Mouse (Mus musculus) ovary, postnatal 10 days (tissue): Measurements from ENCODE around the gene H2afx.
"Not testable (repeated sequence)": the region's sequence is repeated elsewhere in the genome, so short reads cannot be mapped to it uniquely, and the experiment has no call there.

Experiments used
- DNase-seq: peaks from one replicate; pipeline ENCODE4 v3.0.0; 2022; ENCODE audit warnings: low spot score

H2afx gene

GRCm38 (mm10) chr9:44334396-44335330, at the start of gene H2afx:
Gene H2afx (plus strand): TSS chr9:44334694.
- peak; percentile 98 for DNase-seq

- no peak for DNase-seq
Measured at GRCm38 (mm10) chr9:44286256-44286850, 48.1 kb upstream of the H2afx start.

- no peak for DNase-seq
Measured at GRCm38 (mm10) chr9:44287003-44287400, 47.5 kb upstream of the H2afx start.

GRCm38 (mm10) chr9:44287401-44288075, 47.0 kb upstream of the H2afx start:
- DNase-seq = no peak

GRCm38 (mm10) chr9:44288076-44288958, 46.2 kb upstream of the H2afx start, which contains the start of gene Abcg4:
Gene Abcg4 (minus strand): TSS chr9:44288615.
- DNase-seq = no peak

GRCm38 (mm10) chr9:44288959-44289291, 45.6 kb upstream of the H2afx start:
- no peak for DNase-seq

- DNase-seq = no peak
Measured at GRCm38 (mm10) chr9:44292490-44292889, 42.0 kb upstream of the H2afx start.

- not testable (repeated sequence) for DNase-seq
Measured at GRCm38 (mm10) chr9:44300001-44300400, 34.5 kb upstream of the H2afx start.

GRCm38 (mm10) chr9:44305466-44306079, 28.9 kb upstream of the H2afx start, which contains the start of gene Hinfp:
Gene Hinfp (minus strand): TSS chr9:44305671.
- peak; percentile 94 for DNase-seq

GRCm38 (mm10) chr9:44306532-44306931, 28.0 kb upstream of the H2afx start:
- DNase-seq = no peak

GRCm38 (mm10) chr9:44307248-44307647, 27.2 kb upstream of the H2afx start:
- DNase-seq = no peak

GRCm38 (mm10) chr9:44309756-44310155, 24.7 kb upstream of the H2afx start:
- no peak for DNase-seq

GRCm38 (mm10) chr9:44310750-44311135, 23.8 kb upstream of the H2afx start:
- no peak for DNase-seq

GRCm38 (mm10) chr9:44311136-44312134, 23.1 kb upstream of the H2afx start:
- DNase-seq = no peak

- DNase-seq = no peak
Measured at GRCm38 (mm10) chr9:44313476-44314256, 20.8 kb upstream of the H2afx start.

GRCm38 (mm10) chr9:44314257-44314547, 20.3 kb upstream of the H2afx start:
- no peak for DNase-seq

GRCm38 (mm10) chr9:44314910-44315309, 19.6 kb upstream of the H2afx start:
- no peak for DNase-seq

GRCm38 (mm10) chr9:44317452-44317851, 17.0 kb upstream of the H2afx start:
- DNase-seq = no peak

GRCm38 (mm10) chr9:44318076-44318825, 16.2 kb upstream of the H2afx start:
- no peak for DNase-seq
